Mouse (Mus musculus): Measurements from ENCODE around the gene Hagh. TPM values are rescaled to one million over a fixed set of nuclear protein-coding genes. Genes with fewer than 3 reads are reported as not detected.

The Hagh gene
- total RNA-seq (2023) = 33.2 TPM

DNA sequence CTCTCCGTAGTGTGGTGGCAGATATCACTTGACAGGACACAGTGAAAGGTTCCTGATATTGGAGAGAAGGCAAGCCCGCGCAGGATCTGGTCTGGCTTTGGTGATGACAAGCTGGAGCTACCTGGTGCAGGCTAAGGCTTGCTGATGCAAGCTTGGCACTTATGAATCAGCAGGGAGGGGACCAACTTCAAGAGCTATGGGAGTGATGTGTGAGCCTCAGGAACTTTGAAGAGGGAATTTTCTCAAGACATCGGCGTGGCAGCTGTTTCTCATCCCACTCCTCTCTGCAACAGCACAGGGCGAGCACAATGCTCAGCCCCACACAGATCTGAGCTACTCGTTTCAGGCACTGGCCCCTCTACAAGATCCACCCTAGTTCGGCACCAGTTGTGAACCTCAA is at the start of gene Hagh:
Gene Hagh, plus strand, starts transcription at position 302 of the 400 bp plus-strand sequence.

DNA sequence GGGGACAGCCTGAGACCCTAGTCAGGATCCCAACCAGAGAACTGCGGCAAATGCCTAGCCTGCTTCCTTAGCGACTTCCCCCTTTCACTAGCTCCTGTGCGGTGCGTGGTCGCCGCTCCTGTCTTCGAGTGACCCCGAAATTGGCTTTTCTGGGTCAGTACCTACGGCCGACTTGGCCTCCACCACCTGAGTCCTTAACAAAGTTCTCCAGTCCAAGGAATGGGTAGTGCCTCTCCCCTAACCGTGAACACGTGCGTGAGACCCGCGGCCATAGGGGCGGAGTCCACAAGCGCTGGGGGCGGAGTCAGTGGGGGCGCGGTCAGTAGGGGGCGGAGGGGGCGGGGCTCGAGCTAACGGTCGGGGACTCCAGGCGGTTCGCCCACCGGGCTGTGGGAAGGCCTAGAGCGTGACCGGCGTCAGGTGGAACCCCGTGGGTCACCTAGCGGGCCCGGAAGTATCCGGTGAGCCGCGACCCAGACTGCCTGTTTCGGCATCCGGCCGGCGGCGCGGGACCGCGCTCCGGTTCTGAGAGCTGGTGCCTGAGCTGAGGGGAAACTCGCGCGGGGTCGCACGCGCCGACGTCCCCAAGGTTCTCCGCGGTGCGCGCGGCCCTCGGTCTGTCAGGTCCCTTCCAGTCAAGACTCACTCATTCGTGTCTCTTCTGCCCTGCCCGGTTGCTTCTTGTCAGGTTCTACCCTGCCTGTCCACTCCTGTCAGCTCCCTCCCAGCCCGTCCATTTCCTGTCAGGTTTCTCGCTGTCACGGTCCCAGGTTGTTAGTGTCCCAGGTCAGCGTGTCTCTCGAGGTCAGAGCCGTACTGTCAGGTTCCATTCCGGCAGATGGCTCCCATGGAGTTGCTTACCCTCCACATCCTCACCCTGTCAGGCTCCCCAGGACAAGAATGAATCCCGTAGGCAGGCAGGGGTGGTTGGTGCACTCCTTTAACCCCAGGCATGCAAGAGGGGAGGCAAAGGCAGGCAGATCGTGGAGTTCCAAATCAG is 35.7 kb upstream of the Hagh start, which contains the start of gene Meiob:
Gene Meiob, plus strand, starts transcription at position 338 of the 1,000 bp plus-strand sequence.

DNA sequence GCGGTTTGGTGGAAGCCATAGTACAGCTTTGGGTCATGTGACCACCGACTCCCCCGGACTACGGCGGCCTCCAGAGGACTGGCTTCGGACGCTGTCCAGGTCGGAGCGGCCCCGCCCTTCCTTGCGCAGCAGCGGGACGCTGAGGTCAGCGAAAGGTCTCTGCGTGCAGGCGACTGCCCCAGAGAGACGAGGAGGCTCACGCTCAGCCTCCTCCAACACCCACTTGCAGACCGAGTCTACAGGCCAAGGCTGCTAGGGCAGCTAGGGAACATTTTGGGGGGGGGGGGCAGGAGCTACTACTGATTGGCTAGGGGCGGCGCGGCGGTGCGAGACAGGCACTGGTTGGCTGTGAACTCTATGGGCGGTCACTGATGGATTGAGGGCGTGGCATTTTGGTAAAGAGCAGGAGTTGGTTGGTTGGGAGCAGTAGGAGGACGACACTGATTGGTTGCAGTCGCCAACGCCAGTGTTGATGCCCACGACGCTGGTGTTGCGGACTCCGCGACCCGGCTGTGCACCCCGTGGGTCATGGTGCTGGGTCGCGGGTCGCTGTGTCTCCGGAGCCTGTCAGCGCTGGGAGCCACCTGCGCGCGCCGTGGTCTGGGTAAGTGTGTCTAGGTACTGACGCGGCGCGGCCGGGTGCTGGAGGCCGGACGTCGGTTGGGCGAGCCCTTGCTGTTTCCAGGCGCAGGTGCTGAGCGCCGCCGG is 10.3 kb downstream of the Hagh start, which contains the start of gene Fahd1:
Gene Fahd1, minus strand, starts transcription at position 300 of the 708 bp plus-strand sequence.

DNA sequence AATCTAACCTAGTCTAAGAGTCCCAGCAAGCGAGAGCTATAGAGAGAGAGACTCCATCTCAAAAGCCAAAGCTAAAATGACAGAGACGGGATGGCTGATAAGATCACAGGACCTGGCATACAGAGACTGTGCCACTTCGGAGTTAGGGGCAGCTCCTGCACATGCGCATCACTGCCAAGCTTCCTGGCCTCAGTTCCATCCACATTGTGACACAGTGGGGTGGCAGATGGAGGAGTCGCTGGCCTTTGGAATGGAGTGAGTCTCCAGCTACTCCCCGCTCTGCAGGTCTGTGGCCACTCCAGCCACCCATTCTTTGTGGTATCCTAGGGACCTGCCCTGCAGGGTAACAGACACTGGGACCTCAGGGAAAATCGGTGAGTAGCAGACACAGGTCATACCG is 25.8 kb downstream of the Hagh start, which contains the start of gene Igfals:
Gene Igfals, plus strand, starts transcription at position 222 of the 400 bp plus-strand sequence.

DNA sequence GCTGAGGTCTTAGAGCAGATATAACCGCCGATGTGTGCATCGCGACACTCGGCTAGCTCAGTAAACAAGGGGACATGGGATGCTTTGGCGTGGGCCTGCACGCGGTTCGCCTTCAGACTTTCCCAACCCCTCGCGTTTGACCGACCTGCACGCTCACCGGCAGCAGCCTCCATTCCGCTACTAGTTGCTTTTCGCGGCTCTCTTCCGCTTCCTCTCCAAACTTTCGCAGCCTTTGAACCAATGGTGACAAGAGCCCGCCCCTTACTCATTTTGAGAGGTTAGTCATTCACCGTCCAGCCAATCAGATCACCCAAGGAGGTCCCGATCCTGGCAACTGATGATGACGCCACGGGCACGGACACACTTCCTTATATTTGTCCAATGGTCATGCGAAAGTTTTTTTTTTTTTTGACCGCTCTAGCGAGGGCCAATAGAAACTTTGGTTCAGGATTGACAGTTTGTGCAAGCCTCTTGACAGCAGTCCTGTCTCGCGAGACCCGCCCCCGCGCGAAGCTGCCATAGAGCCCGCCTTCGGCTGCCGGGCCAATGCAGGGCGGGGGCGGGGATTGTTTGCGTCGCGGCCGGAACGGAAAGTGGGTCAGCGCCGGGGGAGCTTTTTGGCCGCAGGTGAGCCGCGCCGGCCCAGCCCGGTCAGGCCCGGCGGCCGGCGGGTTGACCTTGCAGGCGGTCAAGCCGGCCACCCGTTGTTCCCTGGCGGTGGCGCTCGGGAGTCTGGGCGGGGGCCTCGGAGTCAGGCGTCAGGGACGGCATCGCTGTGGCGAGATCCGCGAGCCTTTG is 46.4 kb downstream of the Hagh start, which contains the start of the genes Nubp2 and Spsb3:
Gene Nubp2, minus strand, starts transcription at position 216 of the 798 bp plus-strand sequence.
Gene Spsb3, plus strand, starts transcription at position 510 of the 798 bp plus-strand sequence.

DNA sequence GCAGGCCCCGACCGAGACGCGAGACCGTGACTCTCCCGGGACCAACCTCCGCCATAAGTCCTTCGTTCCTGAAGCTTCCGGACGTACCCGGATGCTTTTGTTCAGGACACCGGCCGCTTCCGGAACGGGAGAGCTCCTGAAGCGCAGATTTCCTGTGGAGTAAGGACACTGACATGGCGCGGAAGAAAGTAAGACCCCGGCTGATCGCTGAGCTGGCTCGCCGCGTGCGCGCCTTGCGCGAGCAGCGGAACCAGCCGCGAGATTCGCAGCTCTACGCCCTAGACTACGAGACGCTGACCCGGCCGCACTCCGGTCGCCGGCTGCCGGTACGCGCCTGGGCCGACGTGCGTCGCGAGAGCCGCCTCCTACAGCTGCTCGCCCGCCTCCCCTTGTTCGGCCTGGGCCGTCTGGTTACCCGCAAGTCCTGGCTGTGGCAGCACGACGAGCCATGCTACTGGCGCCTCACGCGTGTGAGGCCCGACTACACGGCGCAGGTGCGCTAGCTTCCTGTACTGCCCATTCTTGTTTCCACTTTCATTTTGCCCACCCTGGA is 55.1 kb downstream of the Hagh start, which contains the start of the genes Eme2 and Mrps34:
Gene Eme2, minus strand, starts transcription at position 93 of the 553 bp plus-strand sequence.
Gene Mrps34, plus strand, starts transcription at position 122 of the 553 bp plus-strand sequence.

DNA sequence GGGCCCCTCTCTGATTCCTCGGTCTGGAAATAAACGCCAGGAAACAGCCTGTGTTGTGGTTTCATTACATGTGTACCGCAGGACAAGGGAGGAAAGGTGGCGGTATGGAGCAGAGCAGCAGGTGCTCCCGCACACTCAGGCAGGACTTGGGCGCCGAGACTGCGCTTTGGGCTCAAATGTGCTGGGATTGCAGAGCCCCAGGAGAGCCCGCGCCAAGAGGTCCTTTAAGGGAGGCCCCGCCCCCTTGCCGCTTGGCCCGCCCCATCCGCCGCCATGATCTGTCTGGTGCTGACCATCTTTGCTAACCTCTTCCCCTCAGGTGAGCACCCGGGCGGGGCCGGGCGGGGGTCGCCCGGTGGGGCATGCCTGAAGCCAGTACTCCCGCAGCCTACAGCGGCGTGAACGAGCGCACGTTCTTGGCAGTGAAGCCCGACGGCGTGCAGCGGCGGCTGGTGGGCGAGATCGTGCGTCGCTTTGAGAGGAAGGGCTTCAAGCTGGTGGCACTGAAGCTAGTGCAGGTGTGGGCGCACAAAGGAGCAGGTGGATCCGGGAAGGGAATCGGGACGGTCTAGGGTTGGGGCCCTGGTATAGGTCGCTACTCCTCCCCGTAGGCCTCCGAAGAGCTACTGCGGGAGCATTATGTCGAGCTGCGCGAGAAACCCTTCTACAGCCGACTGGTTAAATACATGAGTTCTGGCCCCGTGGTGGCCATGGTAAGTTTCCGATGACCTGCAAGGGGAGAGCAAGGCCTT is 56.5 kb downstream of the Hagh start, which contains the start of gene Nme3:
Gene Nme3, plus strand, starts transcription at position 260 of the 752 bp plus-strand sequence.

Other genes with a start within 250 kb of the Hagh start
- 62.2 TPM for gene Tsc2, start 207.5 kb upstream of the Hagh start, total RNA-seq (2023)
- 4.5 TPM for gene Nthl1, start 207.5 kb upstream of the Hagh start, total RNA-seq (2023)
- 0.74 TPM for gene Slc9a3r2, start 189.8 kb upstream of the Hagh start, total RNA-seq (2023)
- gene Npw, start 181.7 kb upstream of the Hagh start, total RNA-seq (2023) = not detected
- gene Zfp598, start 170.5 kb upstream of the Hagh start, total RNA-seq (2023) = 65.9 TPM
- not detected for gene Syngr3, start 150.2 kb upstream of the Hagh start, total RNA-seq (2023)
- gene Gfer, start 144.0 kb upstream of the Hagh start, total RNA-seq (2023) = 19.5 TPM
- 3.9 TPM for gene Noxo1, start 143.9 kb upstream of the Hagh start, total RNA-seq (2023)
- gene Tbl3, start 132.5 kb upstream of the Hagh start, total RNA-seq (2023) = 24.9 TPM
- not detected for gene Rnf151, start 122.1 kb upstream of the Hagh start, total RNA-seq (2023)
- gene Rps2, start 122.0 kb upstream of the Hagh start, total RNA-seq (2023) = 1,499 TPM
- 70.6 TPM for gene Ndufb10, start 115.7 kb upstream of the Hagh start, total RNA-seq (2023)
- gene Rpl3l, start 112.3 kb upstream of the Hagh start, total RNA-seq (2023) = not detected
- gene Msrb1, start 103.5 kb upstream of the Hagh start, total RNA-seq (2023) = 37.8 TPM
- gene Hs3st6, start 87.2 kb upstream of the Hagh start, total RNA-seq (2023) = not detected
- not detected for gene Meiob, start 35.9 kb upstream of the Hagh start, total RNA-seq (2023)
- gene Fahd1, start 10.2 kb downstream of the Hagh start, total RNA-seq (2023) = 2.7 TPM
- not detected for gene Igfals, start 25.9 kb downstream of the Hagh start, total RNA-seq (2023)
- 52.8 TPM for gene Nubp2, start 46.2 kb downstream of the Hagh start, total RNA-seq (2023)
- gene Spsb3, start 46.5 kb downstream of the Hagh start, total RNA-seq (2023) = 31.2 TPM
- gene Eme2, start 54.9 kb downstream of the Hagh start, total RNA-seq (2023) = 59.7 TPM
- gene Mrps34, start 55.0 kb downstream of the Hagh start, total RNA-seq (2023) = 45.5 TPM
- 26.5 TPM for gene Nme3, start 56.4 kb downstream of the Hagh start, total RNA-seq (2023)
- 237 TPM for gene Mapk8ip3, start 96.8 kb downstream of the Hagh start, total RNA-seq (2023)
- gene Jpt2, start 120.5 kb downstream of the Hagh start, total RNA-seq (2023) = 21.3 TPM
- 39.6 TPM for gene Cramp1l, start 175.6 kb downstream of the Hagh start, total RNA-seq (2023)
- gene Ift140, start 175.9 kb downstream of the Hagh start, total RNA-seq (2023) = 28.6 TPM
- 0.33 TPM for gene Tmem204, start 243.4 kb downstream of the Hagh start, total RNA-seq (2023)

All from CD4-positive naive resting alpha-beta T cell, adult 57 days (primary cell).